Mouse (Mus musculus) midbrain, postnatal 0 days (tissue): ENCODE measurements around the gene Sh3d21. TPM values are rescaled to one million over a fixed set of nuclear protein-coding genes. Genes with fewer than 3 reads are reported as not detected.
A peak's percentile ranks its signal among the peaks of the same experiment; 100 is the strongest.

ENCODE experiments used
- ATAC-seq: fragments of 200-750 bp; cut with Nextera tagmentation; 2 replicates; pipeline ENCODE4 v1.8.0; 2017; ENCODE audit warnings: moderate number of reproducible peaks, mild to moderate bottlenecking, moderate TSS enrichment, moderate library complexity; ENCODE audit not compliant: low FRiP score
- DNase-seq: peaks from one replicate; pipeline ENCODE4 v3.0.0-alpha.2; 2015; ENCODE audit warnings: low spot score
- H3K27ac ChIP-seq: fragments of 300-500 bp; sonication (generic); 2 replicates; pipeline ENCODE4 v1.5.1; 2014; ENCODE audit warnings: low read depth, mild to moderate bottlenecking, low read length, mixed read lengths
- H3K27me3 ChIP-seq: fragments of 300-500 bp; sonication (generic); 2 replicates; pipeline ENCODE4 v1.6.1; 2014; ENCODE audit warnings: low read length, control low read depth, mixed read lengths; ENCODE audit not compliant: insufficient read depth
- H3K36me3 ChIP-seq: fragments of 300-500 bp; sonication (generic); 2 replicates; pipeline ENCODE4 v1.6.1; 2014; ENCODE audit warnings: low read length, control low read depth, mixed read lengths; ENCODE audit not compliant: insufficient read depth
- H3K4me1 ChIP-seq: fragments of 300-500 bp; sonication (generic); 2 replicates; pipeline ENCODE4 v1.6.1; 2014; ENCODE audit warnings: mild to moderate bottlenecking, control low read depth, antibody characterized with exemption, low read length, mixed read lengths; ENCODE audit not compliant: insufficient read depth
- H3K4me2 ChIP-seq: fragments of 300-500 bp; sonication (generic); 2 replicates; pipeline ENCODE4 v1.6.1; 2014; ENCODE audit warnings: low read depth, mild to moderate bottlenecking, low read length, mixed read lengths; ENCODE audit not compliant: poor library complexity, severe bottlenecking
- H3K4me3 ChIP-seq: fragments of 300-500 bp; sonication (generic); 2 replicates; pipeline ENCODE4 v1.5.1; 2014; ENCODE audit warnings: low read depth, mild to moderate bottlenecking, low read length, moderate library complexity
- H3K9ac ChIP-seq: fragments of 300-500 bp; sonication (generic); replicated peaks from 2 replicates; pipeline ENCODE4 v1.6.1; 2014; ENCODE audit warnings: mild to moderate bottlenecking, low read length, moderate library complexity, mixed read lengths; ENCODE audit not compliant: poor library complexity, severe bottlenecking
- H3K9me3 ChIP-seq: fragments of 300-500 bp; sonication (generic); 2 replicates; pipeline ENCODE4 v1.6.1; 2016; ENCODE audit warnings: low read length, control low read depth
- CTCF ChIP-seq: IDR thresholded peaks from 2 replicates; pipeline ENCODE4 v1.5.1; 2016; ENCODE audit warnings: antibody characterized with exemption, mild to moderate bottlenecking
- WGBS: fragments of 180-500 bp; shearing (Covaris S2); extraction: QIAGEN DNeasy Blood & Tissue Kit; methylation state at CpG from one replicate; pipeline ENCODE4 v1.1.7; 2014; 5-methylcytosine and 5-hydroxymethylcytosine counted together
- polyA plus RNA-seq: library from polyadenylated mRNA; unstranded; fragments of >200 nt; fragmentation: Nextera tagmentation; extraction: Ambion mirVana; gene quantifications from 2 replicates; pipeline ENCODE4 v1.2.1, GENCODE M21; 2015
- total RNA-seq: library from RNA; depleted of rRNA; stranded (reverse); fragments of >200 nt; gene quantifications from 2 replicates; pipeline ENCODE4 v1.2.3, GENCODE M21; 2014

Sh3d21 gene
- total and polyA plus RNA-seq, 2 experiments from 2014 or later, result 2.7 to 2.9 TPM

GRCm38 (mm10) chr4:126109613-126110373 lies 53.5 kb downstream of the Sh3d21 start:
- no peaks in the 10 kb centered on the region for H3K9me3 ChIP-seq
- H3K4me2 ChIP-seq, result no peak overlapping the region
- WGBS, result 75% methylated on average over 10 of the region's 10 CpGs
- no peak overlapping the region for H3K9ac ChIP-seq
- DNase-seq (no peak), ATAC-seq (0 out of 2 replicates have a peak, but pooled peaks have one; percentile 2)
- no peaks in the 10 kb centered on the region for H3K27me3 ChIP-seq
- H3K27ac ChIP-seq, result peak overlapping the region; percentile 71; the same call in 1 of the 2 replicates
- peaks cover 23% of the 10 kb centered on the region for H3K4me1 ChIP-seq
- TF ChIP-seq CTCF, result no peak
- no peak overlapping the region for H3K4me3 ChIP-seq
- no peaks in the 10 kb centered on the region; the same call in 1 of the 2 replicates for H3K36me3 ChIP-seq

- no peak overlapping the region; the same call in 1 of the 2 replicates for H3K27ac ChIP-seq
- H3K9me3 ChIP-seq, result no peaks in the 10 kb centered on the region
- no peak overlapping the region for H3K4me3 ChIP-seq
- no peak overlapping the region for H3K4me2 ChIP-seq
- 0 out of 2 replicates have a peak overlapping the region, but pooled peaks have one; percentile 42 for H3K9ac ChIP-seq
- WGBS, result 19% methylated on average over 8 of the region's 8 CpGs
- no peaks in the 10 kb centered on the region for H3K36me3 ChIP-seq
- peak; percentile 33 for DNase-seq
- peaks cover 27% of the 10 kb centered on the region for H3K4me1 ChIP-seq
- no peaks in the 10 kb centered on the region for H3K27me3 ChIP-seq
- ATAC-seq, result no peak
- TF ChIP-seq CTCF, result no peak
Measured at GRCm38 (mm10) chr4:126108061-126108740, 55.1 kb downstream of the Sh3d21 start.

DNA sequence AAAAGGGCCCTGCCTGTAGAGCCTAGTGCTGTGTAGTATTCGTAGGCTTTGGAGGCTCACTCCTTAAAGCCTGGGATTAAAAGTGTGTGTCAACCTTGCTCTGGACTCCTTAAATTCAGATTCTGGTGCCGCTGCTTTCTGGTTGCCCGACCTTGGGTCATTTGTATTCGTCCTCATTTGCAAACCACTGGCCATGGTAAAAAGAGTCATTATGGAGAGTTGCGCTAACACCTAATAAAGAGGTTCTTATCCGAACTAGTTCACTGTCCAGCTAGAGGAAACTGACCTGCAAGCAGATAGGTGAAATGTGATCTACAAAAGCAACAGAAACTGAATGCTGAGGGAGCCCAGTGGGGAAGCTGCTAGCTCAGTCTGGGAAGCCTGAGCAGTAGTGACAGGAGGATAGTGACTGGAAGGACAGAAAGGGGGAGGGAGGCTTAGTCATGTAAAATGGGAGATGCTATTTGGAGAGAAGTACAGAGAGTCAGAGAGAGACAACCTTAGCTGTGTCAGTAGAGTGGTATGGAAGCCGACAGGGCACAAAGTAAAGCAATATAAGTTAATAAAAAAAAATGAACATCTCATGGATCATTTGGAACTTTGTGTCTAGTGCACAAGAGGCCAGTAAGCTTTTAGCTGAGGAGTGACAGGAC lies 58.0 kb downstream of the Sh3d21 start:
- peaks cover 19% of the 10 kb centered on the region; the same call in 1 of the 2 replicates for H3K4me1 ChIP-seq
- no peak for TF ChIP-seq CTCF

GRCm38 (mm10) chr4:126104261-126105075 lies 58.8 kb downstream of the Sh3d21 start:
- peaks cover 12% of the 10 kb centered on the region; the same call in 1 of the 2 replicates for H3K4me1 ChIP-seq
- WGBS, result 2% methylated on average over 33 of the region's 34 CpGs

More for the DNA sequence above, 58.0 kb downstream of the Sh3d21 start:
- Histone ChIP-seq H3K4me3 (peak overlapping the region; percentile 93), H3K9me3 (no peaks in the 10 kb centered on the region), H3K27ac (no peak overlapping the region), H3K9ac (peak overlapping the region; percentile 87; the same call in 1 of the 2 replicates), H3K27me3 (no peaks in the 10 kb centered on the region), H3K36me3 (no peaks in the 10 kb centered on the region), H3K4me2 (peak overlapping the region; percentile 92)
- ATAC-seq (no peak), DNase-seq (no peak)
- WGBS, result 50% methylated on average over 7 of the region's 7 CpGs

GRCm38 (mm10) chr4:126103590-126104068 lies 59.7 kb downstream of the Sh3d21 start, which contains the start of gene Stk40:
Stk40 (plus strand) TSS chr4:126103957.
- WGBS, result 1% methylated on average over 25 of the region's 34 CpGs
- peak; percentile 94 for ATAC-seq
- Histone ChIP-seq H3K4me3 (peak within 1 kb of the TSS; percentile 93), H3K4me2 (peak within 1 kb of the TSS; percentile 92), H3K27me3 (no peaks in the 10 kb centered on the region), H3K27ac (peak within 1 kb of the TSS; percentile 79), H3K36me3 (no peaks in the 10 kb centered on the region), H3K9me3 (no peaks in the 10 kb centered on the region), H3K9ac (peak within 1 kb of the TSS; percentile 87), H3K4me1 (peaks cover 12% of the 10 kb centered on the region; the same call in 1 of the 2 replicates)
- DNase-seq, result peak; percentile 99
- TF ChIP-seq CTCF, result peak; percentile 88

More at GRCm38 (mm10) chr4:126104261-126105075, 58.8 kb downstream of the Sh3d21 start:
- Histone ChIP-seq H3K27me3 (no peaks in the 10 kb centered on the region), H3K9me3 (no peaks in the 10 kb centered on the region), H3K36me3 (no peaks in the 10 kb centered on the region), H3K9ac (peak overlapping the region; percentile 87), H3K4me2 (peak overlapping the region; percentile 92), H3K4me3 (peak overlapping the region; percentile 93), H3K27ac (peak overlapping the region; percentile 64)
- peak; percentile 45 for ATAC-seq
- DNase-seq, result peak; percentile 38
- no peak for TF ChIP-seq CTCF
